Mouse (Mus musculus) MEL (cell line): ENCODE results near the gene Slc39a11. TPM values are rescaled to one million over a fixed set of nuclear protein-coding genes. Genes with fewer than 3 reads are reported as not detected.

Experiments
- DNase-seq: peaks from one replicate; pipeline ENCODE4 v3.0.0; 2011; ENCODE audit warnings: low read depth, low spot score
- H3K27ac ChIP-seq: 2 replicates; pipeline ENCODE4 v1.5.1; 2012; ENCODE audit warnings: low read depth, mild to moderate bottlenecking, control low read depth, low read length, moderate library complexity; ENCODE audit not compliant: control insufficient read depth
- H3K27me3 ChIP-seq, 2 experiments: fragments of 150-350 bp in 1 of 2; sonication (generic) in 1 of 2; 2 replicates each; pipeline ENCODE4 v1.6.1; 2012; ENCODE audit warnings: low read length in 2 of 2, mild to moderate bottlenecking in 2 of 2, improper control_type of control experiment in 1 of 2, moderate library complexity in 1 of 2; ENCODE audit not compliant: insufficient read depth in 2 of 2, control insufficient read depth in 1 of 2
- H3K36me3 ChIP-seq, 2 experiments: 2 replicates each; pipeline ENCODE4 v1.6.1; 2012 to 2014; ENCODE audit warnings: low read length in 2 of 2, improper control_type of control experiment in 1 of 2, inconsistent platforms in 1 of 2, mild to moderate bottlenecking in 1 of 2; ENCODE audit not compliant: insufficient read depth in 2 of 2, control insufficient read depth in 1 of 2
- H3K4me1 ChIP-seq, 2 experiments: fragments of 150-350 bp in 1 of 2; sonication (generic) in 1 of 2; 2 replicates each; pipeline ENCODE4 v1.6.1; 2012; ENCODE audit warnings: low read length in 2 of 2, improper control_type of control experiment in 1 of 2, mild to moderate bottlenecking in 1 of 2; ENCODE audit not compliant: insufficient read depth in 2 of 2, control insufficient read depth in 1 of 2
- H3K4me3 ChIP-seq, 2 experiments: fragments of 150-350 bp in 1 of 2; sonication (generic) in 1 of 2; 2 replicates each; pipeline ENCODE4 v1.5.1; 2012; ENCODE audit warnings: low read depth in 2 of 2, low read length in 2 of 2, mild to moderate bottlenecking in 2 of 2, moderate library complexity in 2 of 2, control low read depth in 1 of 2, improper control_type of control experiment in 1 of 2; ENCODE audit not compliant: control insufficient read depth in 1 of 2, insufficient read depth in 1 of 2
- H3K79me2 ChIP-seq: 2 replicates; pipeline ENCODE4 v1.6.1; 2012; ENCODE audit warnings: mild to moderate bottlenecking, low read length, moderate library complexity; ENCODE audit not compliant: control insufficient read depth, poor library complexity, insufficient read depth
- H3K9ac ChIP-seq: 2 replicates; pipeline ENCODE4 v1.6.1; 2012; ENCODE audit warnings: low read depth, mild to moderate bottlenecking, control low read depth, low read length, moderate library complexity; ENCODE audit not compliant: control insufficient read depth, poor library complexity, severe bottlenecking
- H3K9me3 ChIP-seq: fragments of 150-350 bp; sonication (generic); replicated peaks from 2 replicates; pipeline ENCODE4 v1.6.1; 2012; ENCODE audit warnings: mild to moderate bottlenecking, low read length, improper control_type of control experiment, moderate library complexity; ENCODE audit not compliant: insufficient read depth
- BHLHE40 ChIP-seq: IDR thresholded peaks from 2 replicates; pipeline ENCODE4 v1.6.1; 2012; ENCODE audit warnings: low read depth, mild to moderate bottlenecking, inconsistent platforms, low read length, improper control_type of control experiment, borderline replicate concordance
- CHD1 ChIP-seq: IDR thresholded peaks from 2 replicates; pipeline ENCODE4 v1.6.1; 2012; ENCODE audit warnings: low read depth, mild to moderate bottlenecking, inconsistent platforms, low read length, improper control_type of control experiment
- CHD2 ChIP-seq: IDR thresholded peaks from 2 replicates; pipeline ENCODE4 v1.6.1; 2011; ENCODE audit warnings: low read length, improper control_type of control experiment
- CTCF ChIP-seq, 3 experiments: IDR thresholded peaks in 2 of 3; conservative IDR thresholded peaks in 1 of 3; 2 replicates each; pipeline ENCODE4 v1.5.1; 2011 to 2012; ENCODE audit warnings: low read length in 3 of 3, low read depth in 2 of 3, mild to moderate bottlenecking in 2 of 3, improper control_type of control experiment in 1 of 3, inconsistent platforms in 1 of 3, mixed read lengths in 1 of 3, moderate library complexity in 1 of 3; ENCODE audit not compliant: control insufficient read depth in 1 of 3, insufficient read depth in 1 of 3, poor library complexity in 1 of 3, severe bottlenecking in 1 of 3
- ELF1 ChIP-seq: IDR thresholded peaks from 2 replicates; pipeline ENCODE4 v1.6.1; 2014; ENCODE audit warnings: low read depth, mild to moderate bottlenecking, inconsistent platforms, low read length, improper control_type of control experiment, moderate library complexity
- ETS1 ChIP-seq: IDR thresholded peaks from 2 replicates; pipeline ENCODE4 v1.6.1; 2012; ENCODE audit warnings: low read depth, mild to moderate bottlenecking, inconsistent platforms, low read length, improper control_type of control experiment, moderate library complexity
- HCFC1 ChIP-seq: IDR thresholded peaks from 2 replicates; pipeline ENCODE4 v1.6.1; 2012; ENCODE audit warnings: low read depth, mild to moderate bottlenecking, inconsistent platforms, low read length, improper control_type of control experiment, moderate library complexity
- KAT2A ChIP-seq: conservative IDR thresholded peaks from 2 replicates; pipeline ENCODE4 v1.6.1; 2012; ENCODE audit warnings: low read depth, low read length, improper control_type of control experiment, inconsistent platforms
- MAFK ChIP-seq: IDR thresholded peaks from 2 replicates; pipeline ENCODE4 v1.6.1; 2011; ENCODE audit warnings: low read depth, mild to moderate bottlenecking, low read length, improper control_type of control experiment, borderline replicate concordance
- MAZ ChIP-seq: IDR thresholded peaks from 2 replicates; pipeline ENCODE4 v1.6.1; 2012; ENCODE audit warnings: low read depth, mild to moderate bottlenecking, inconsistent platforms, low read length, improper control_type of control experiment
- MYB ChIP-seq: IDR thresholded peaks from 2 replicates; pipeline ENCODE4 v1.6.1; 2011; ENCODE audit warnings: mild to moderate bottlenecking, low read depth, low read length, improper control_type of control experiment
- NELFE ChIP-seq: IDR thresholded peaks from 2 replicates; pipeline ENCODE4 v1.6.1; 2011; ENCODE audit warnings: low read depth, low read length, improper control_type of control experiment
- POLR2A ChIP-seq, 2 experiments: IDR thresholded peaks; 2 replicates each; pipeline ENCODE4 v1.6.1; 2011 to 2012; ENCODE audit warnings: low read length in 2 of 2, mild to moderate bottlenecking in 2 of 2, control low read depth in 1 of 2, improper control_type of control experiment in 1 of 2, low read depth in 1 of 2, moderate library complexity in 1 of 2; ENCODE audit not compliant: control insufficient read depth in 1 of 2, insufficient read depth in 1 of 2, poor library complexity in 1 of 2
- POLR2AphosphoS2 ChIP-seq: IDR thresholded peaks from 2 replicates; pipeline ENCODE4 v1.6.1; 2011; ENCODE audit warnings: low read length, improper control_type of control experiment
- RAD21 ChIP-seq: IDR thresholded peaks from 2 replicates; pipeline ENCODE4 v1.6.1; 2011; ENCODE audit warnings: mild to moderate bottlenecking, low read depth, low read length, improper control_type of control experiment
- RCOR1 ChIP-seq: IDR thresholded peaks from 2 replicates; pipeline ENCODE4 v1.6.1; 2012; ENCODE audit warnings: low read depth, mild to moderate bottlenecking, inconsistent platforms, low read length, improper control_type of control experiment
- SIN3A ChIP-seq: IDR thresholded peaks from 2 replicates; pipeline ENCODE4 v1.6.1; 2012; ENCODE audit warnings: low read length, improper control_type of control experiment, inconsistent platforms
- TBP ChIP-seq: IDR thresholded peaks from 2 replicates; pipeline ENCODE4 v1.8.0; 2011; ENCODE audit warnings: low read depth, low read length, improper control_type of control experiment
- TCF12 ChIP-seq: IDR thresholded peaks from 2 replicates; pipeline ENCODE4 v1.6.1; 2014; ENCODE audit warnings: low read depth, mild to moderate bottlenecking, inconsistent platforms, low read length, improper control_type of control experiment, moderate library complexity
- UBTF ChIP-seq: IDR thresholded peaks from 2 replicates; pipeline ENCODE4 v1.6.1; 2012; ENCODE audit warnings: low read depth, mild to moderate bottlenecking, inconsistent platforms, low read length, improper control_type of control experiment, moderate library complexity, borderline replicate concordance; ENCODE audit not compliant: insufficient read depth
- USF1 ChIP-seq: IDR thresholded peaks from 2 replicates; pipeline ENCODE4 v1.6.1; 2014; ENCODE audit warnings: low read depth, mild to moderate bottlenecking, inconsistent platforms, low read length, improper control_type of control experiment, moderate library complexity
- ZKSCAN1 ChIP-seq: IDR thresholded peaks from 2 replicates; pipeline ENCODE4 v1.6.1; 2012; ENCODE audit warnings: low read depth, mild to moderate bottlenecking, inconsistent platforms, low read length, improper control_type of control experiment, moderate library complexity
- ZMIZ1 ChIP-seq: IDR thresholded peaks from 2 replicates; pipeline ENCODE4 v1.6.1; 2012; ENCODE audit warnings: low read depth, mild to moderate bottlenecking, inconsistent platforms, low read length, improper control_type of control experiment, moderate library complexity
- ZNF384 ChIP-seq: IDR thresholded peaks from 2 replicates; pipeline ENCODE4 v1.6.1; 2012; ENCODE audit warnings: low read depth, mild to moderate bottlenecking, inconsistent platforms, low read length, improper control_type of control experiment
- polyA plus RNA-seq, 2 experiments: library from polyadenylated mRNA; stranded (reverse) in 1 of 2; unstranded in 1 of 2; fragments of >175 nt in 1 of 2; fragments of >200 nt in 1 of 2; gene quantifications; 2 replicates each; pipeline versions ENCODE4 v1.2.1 to v1.2.4; 2012; ENCODE audit warnings: low replicate concordance in 2 of 2, low read depth in 1 of 2; ENCODE audit not compliant: insufficient read length in 2 of 2, insufficient read depth in 1 of 2, missing spikeins in 1 of 2
- total RNA-seq: library from RNA; depleted of rRNA; stranded (reverse); fragments of 300-350 nt; gene quantifications from 2 replicates; pipeline ENCODE4 v1.2.3, GENCODE M21; 2012

Slc39a11 gene
- total and polyA plus RNA-seq, 3 experiments = 34.2 to 45.6 TPM; not detected in 1

DNA sequence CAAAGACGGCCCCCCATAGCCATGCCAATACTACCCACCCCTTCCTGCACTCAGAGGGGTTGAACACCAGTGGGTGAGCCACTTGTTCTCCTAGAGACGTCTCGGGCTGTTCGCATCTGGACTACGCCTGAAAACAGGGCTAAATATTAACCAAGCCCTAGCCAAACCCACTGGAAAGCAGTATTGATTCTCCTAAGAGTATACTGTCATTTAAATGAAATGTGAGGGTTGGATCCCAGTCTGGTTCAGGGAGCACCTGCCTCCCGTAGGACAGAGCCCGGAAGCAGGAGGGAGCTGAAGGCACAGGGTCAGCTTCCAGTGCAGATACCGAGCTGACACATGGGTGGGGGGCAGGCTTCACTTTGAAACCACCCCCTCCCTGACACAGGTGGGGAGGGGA is 18.0 kb downstream of the Slc39a11 start:
- Histone ChIP-seq H3K4me3 (no peak overlapping the region), H3K79me2 (no peaks in the 10 kb centered on the region), H3K27me3 (peaks cover 2% of the 10 kb centered on the region in 2 experiments), H3K27ac (no peak overlapping the region), H3K4me1 (peaks cover 0 to 2% of the 10 kb centered on the region in 2 experiments; a peak in 2 of 4 replicates), H3K36me3 (no peaks in the 10 kb centered on the region), H3K9ac (no peak overlapping the region), H3K9me3 (no peaks in the 10 kb centered on the region)
- TF ChIP-seq USF1 = no peak
- no peak for TF ChIP-seq CTCF (IDR thresholded peaks at IDR 0.05 in 2 of 3, conservative IDR thresholded peaks at IDR 0.05 in 1 of 3; ENCODE audit: control insufficient read depth in 1 of 3, insufficient read depth in 1 of 3, low read depth in 2 of 3, low read length in 3 of 3, poor library complexity in 1 of 3, severe bottlenecking in 1 of 3)
- TF ChIP-seq BHLHE40 = no peak
- TF ChIP-seq SIN3A = no peak
- TF ChIP-seq MAZ = no peak
- TF ChIP-seq RAD21 = no peak
- TF ChIP-seq POLR2AphosphoS2 = no peak
- TF ChIP-seq TCF12 = no peak
- TF ChIP-seq POLR2A (IDR thresholded peaks at IDR 0.05; ENCODE audit: control insufficient read depth in 1 of 2, insufficient read depth in 1 of 2, low read depth in 1 of 2, low read length in 2 of 2, poor library complexity in 1 of 2) = no peak
- TF ChIP-seq ZNF384 = no peak
- TF ChIP-seq ETS1 = no peak
- TF ChIP-seq CHD2 = no peak
- no peak for TF ChIP-seq CHD1
- no peak for TF ChIP-seq UBTF
- TF ChIP-seq RCOR1 = no peak
- no peak for TF ChIP-seq ZKSCAN1
- TF ChIP-seq MAFK = no peak
- TF ChIP-seq ZMIZ1 = no peak
- DNase-seq = no peak

- no peak for DNase-seq
- Histone ChIP-seq H3K36me3 (no peaks in the 10 kb centered on the region), H3K9ac (no peak overlapping the region), H3K27ac (no peak overlapping the region), H3K79me2 (no peaks in the 10 kb centered on the region), H3K27me3 (peaks cover 0 to 2% of the 10 kb centered on the region in 2 experiments; a peak in 3 of 4 replicates), H3K4me1 (peaks cover 0 to 3% of the 10 kb centered on the region in 2 experiments; a peak in 2 of 4 replicates), H3K4me3 (no peak overlapping the region), H3K9me3 (no peaks in the 10 kb centered on the region)
- TF ChIP-seq ZNF384 (no peak), NELFE (no peak), TCF12 (no peak), ELF1 (no peak), BHLHE40 (no peak), CTCF (IDR thresholded peaks at IDR 0.05 in 2 of 3, conservative IDR thresholded peaks at IDR 0.05 in 1 of 3; ENCODE audit: control insufficient read depth in 1 of 3, insufficient read depth in 1 of 3, low read depth in 2 of 3, low read length in 3 of 3, poor library complexity in 1 of 3, severe bottlenecking in 1 of 3) (no peak), KAT2A (no peak), RAD21 (no peak), TBP (no peak), MYB (no peak), HCFC1 (no peak), ZKSCAN1 (no peak), CHD1 (no peak), CHD2 (no peak), POLR2AphosphoS2 (no peak)
Observed at GRCm38 (mm10) chr11:113631302-113631701, 18.6 kb downstream of the Slc39a11 start.
